Mouse (Mus musculus) liver, adult 10 weeks (tissue): ENCODE measurements around the gene Zfyve27. TPM values are rescaled to one million over a fixed set of nuclear protein-coding genes. Genes with fewer than 3 reads are reported as not detected.

ENCODE experiments used
- polyA plus RNA-seq: library from polyadenylated mRNA; stranded (reverse); fragments of 350-450 nt; fragmentation: Illumina TruSeq; extraction: RNeasy Lipid Tissue Mini Kit (QIAGEN cat#74804); gene quantifications from one replicate; pipeline ENCODE4 v1.2.3, GENCODE M21; 2014; ENCODE audit warnings: low read depth, low replicate concordance

The Zfyve27 gene
- 4.3 TPM for polyA plus RNA-seq

GRCm38 (mm10) chr19:42163764-42164163, at the start of gene Zfyve27:
Zfyve27 (plus strand) TSS chr19:42163951.

DNA sequence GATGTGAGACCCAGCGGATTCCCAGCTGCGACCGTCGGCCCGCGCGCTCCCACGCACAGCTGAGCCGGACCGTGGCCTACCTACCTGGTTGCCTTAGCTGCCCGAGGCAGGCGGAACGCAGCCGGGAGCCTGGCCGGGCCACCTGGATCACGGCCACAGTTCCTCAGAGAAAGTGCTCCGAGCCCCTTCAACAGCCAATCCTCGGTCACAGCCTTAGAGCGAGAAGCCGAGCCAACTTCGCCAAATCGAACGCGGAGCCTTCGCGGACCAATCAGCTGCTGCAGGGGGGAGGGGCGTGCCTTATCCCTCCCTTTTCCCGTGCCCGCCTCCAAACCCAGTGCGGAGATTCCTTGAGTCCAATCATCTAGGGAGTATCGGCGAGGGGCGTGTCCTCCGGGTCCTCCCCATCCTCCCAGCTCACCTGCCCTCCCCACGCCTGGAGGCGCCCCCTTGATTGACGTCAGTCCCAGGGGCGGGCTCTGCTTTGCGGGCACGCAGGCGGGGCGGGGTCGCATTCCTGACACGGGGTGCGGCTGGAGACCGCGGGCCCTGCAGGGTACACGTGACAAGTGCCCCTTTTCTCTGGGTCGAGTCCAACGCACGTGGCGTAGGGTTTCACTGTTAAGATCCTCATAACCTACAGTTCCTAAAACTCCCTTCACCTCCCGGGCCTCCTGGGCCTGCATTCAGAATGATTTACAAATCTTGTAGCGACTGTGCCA, 34.8 kb upstream of the Zfyve27 start, which contains the start of gene Avpi1:
TSS of gene Avpi1 (minus strand) at position 273 of the 722 bp plus-strand sequence.

GRCm38 (mm10) chr19:42147170-42147768, 16.5 kb upstream of the Zfyve27 start, which contains the start of gene Marveld1:
Marveld1 (plus strand) TSS chr19:42147400.

DNA sequence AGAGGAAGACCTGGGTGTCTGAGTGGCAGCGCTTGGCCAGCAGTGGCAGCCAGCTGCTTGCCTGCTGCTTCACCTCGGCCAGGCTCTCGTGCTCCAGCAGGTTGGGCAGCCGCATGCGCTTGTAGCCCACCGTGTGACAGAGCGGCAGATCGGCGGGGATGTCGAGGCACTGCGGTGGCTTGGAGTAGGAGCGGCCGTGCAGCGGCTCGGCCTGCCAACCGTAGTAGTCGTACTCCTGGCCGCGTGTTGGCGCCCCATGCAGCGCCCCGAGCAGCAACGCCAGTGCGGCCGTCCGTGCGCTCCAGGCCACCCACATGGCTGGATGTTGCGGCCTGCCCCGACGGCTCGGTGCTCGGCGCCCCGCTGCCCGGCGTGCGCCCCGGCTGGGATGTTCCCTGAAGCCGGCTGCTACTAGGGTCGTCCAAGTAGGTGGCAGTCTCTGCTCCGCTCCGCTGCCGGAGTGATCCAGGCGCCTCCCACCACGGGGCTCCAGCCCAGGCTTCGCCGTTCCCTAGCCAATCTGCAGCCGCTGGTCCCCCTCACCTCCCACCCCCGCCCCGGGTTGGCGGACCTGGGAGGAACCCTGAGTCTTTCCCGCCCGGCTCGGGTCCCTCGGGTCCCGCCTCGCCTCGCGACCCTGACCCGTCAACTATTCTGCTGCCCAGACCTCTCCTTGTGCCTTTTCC, 38.1 kb downstream of the Zfyve27 start, which contains the start of gene Sfrp5:
TSS of gene Sfrp5 (minus strand) at position 557 of the 686 bp plus-strand sequence.

Other genes starting within 250 kb of the Zfyve27 start
- gene Exosc1, start 230.5 kb upstream of the Zfyve27 start, polyA plus RNA-seq = 15.5 TPM
- 15.2 TPM for gene Zdhhc16, start 230.5 kb upstream of the Zfyve27 start, polyA plus RNA-seq
- 7.8 TPM for gene Mms19, start 182.8 kb upstream of the Zfyve27 start, polyA plus RNA-seq
- gene Ubtd1, start 182.2 kb upstream of the Zfyve27 start, polyA plus RNA-seq = not detected
- not detected for gene Ankrd2, start 128.0 kb upstream of the Zfyve27 start, polyA plus RNA-seq
- gene Hoga1, start 118.3 kb upstream of the Zfyve27 start, polyA plus RNA-seq = 65.6 TPM
- gene 4933411K16Rik, start 111.7 kb upstream of the Zfyve27 start, polyA plus RNA-seq = 0.66 TPM
- gene Morn4, start 77.6 kb upstream of the Zfyve27 start, polyA plus RNA-seq = not detected
- gene Pi4k2a, start 73.5 kb upstream of the Zfyve27 start, polyA plus RNA-seq = 10.1 TPM
- gene Avpi1, start 34.9 kb upstream of the Zfyve27 start, polyA plus RNA-seq = 5.4 TPM
- gene Marveld1, start 16.6 kb upstream of the Zfyve27 start, polyA plus RNA-seq = 7.2 TPM
- gene Sfrp5, start 38.3 kb downstream of the Zfyve27 start, polyA plus RNA-seq = not detected
- not detected for gene Golga7b, start 83.6 kb downstream of the Zfyve27 start, polyA plus RNA-seq